Mouse (Mus musculus): ENCODE data around the gene Grid2. TPM values are rescaled to one million over a fixed set of nuclear protein-coding genes. Genes with fewer than 3 reads are reported as not detected.

Grid2 gene
- total and polyA plus RNA-seq, 2 experiments: not detected

DNA sequence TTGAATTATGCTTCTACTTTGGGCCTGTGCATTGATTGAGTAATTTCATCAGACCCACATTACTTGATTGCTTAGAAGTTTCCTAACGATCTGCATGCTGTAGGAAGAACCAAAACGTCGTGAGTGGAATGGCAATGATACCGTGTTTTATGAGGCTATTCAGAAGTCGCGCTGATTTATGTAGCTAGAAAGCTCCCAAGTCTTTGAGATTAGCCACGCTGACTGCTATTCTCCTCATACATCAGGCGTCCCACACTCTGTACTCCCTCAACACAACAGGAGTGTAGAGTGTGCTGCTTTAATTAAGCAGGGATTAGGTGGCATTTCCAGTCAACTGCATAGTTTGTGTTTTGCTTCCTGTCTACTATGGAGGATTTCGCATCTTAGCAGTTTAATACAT lies 4.1 kb downstream of the Grid2 start:
- peaks cover 11% of the 10 kb centered on the region; the same call in 1 of the 2 replicates for H3K27me3 ChIP-seq (ENCODE audit: control insufficient read depth, insufficient read depth, low read length)
- DNase-seq (ENCODE audit: extremely low read depth, low read depth, low spot score): no peak
- no peaks in the 10 kb centered on the region for H3K4me1 ChIP-seq (ENCODE audit: control insufficient read depth, insufficient read depth, low read length)
- H3K27ac ChIP-seq (replicated peaks; ENCODE audit: insufficient read depth, low read depth, low read length): no peak overlapping the region
- no peak for TF ChIP-seq CTCF (IDR thresholded peaks at IDR 0.05; ENCODE audit: low read depth, low read length)
- no peak for TF ChIP-seq POLR2A (IDR thresholded peaks at IDR 0.05; ENCODE audit: extremely low read depth, insufficient read depth, low read length)
- H3K4me3 ChIP-seq (ENCODE audit: insufficient read depth, low read depth, low read length): no peak overlapping the region
- no peaks in the 10 kb centered on the region for H3K36me3 ChIP-seq (ENCODE audit: control insufficient read depth, insufficient read depth, low read length)
- no peak overlapping the region for H3K9ac ChIP-seq (ENCODE audit: low read depth, low read length)
- 74% methylated on average over 9 of the region's 9 CpGs for WGBS
- no peaks in the 10 kb centered on the region for H3K79me2 ChIP-seq (ENCODE audit: control insufficient read depth, insufficient read depth, low read length)

DNA sequence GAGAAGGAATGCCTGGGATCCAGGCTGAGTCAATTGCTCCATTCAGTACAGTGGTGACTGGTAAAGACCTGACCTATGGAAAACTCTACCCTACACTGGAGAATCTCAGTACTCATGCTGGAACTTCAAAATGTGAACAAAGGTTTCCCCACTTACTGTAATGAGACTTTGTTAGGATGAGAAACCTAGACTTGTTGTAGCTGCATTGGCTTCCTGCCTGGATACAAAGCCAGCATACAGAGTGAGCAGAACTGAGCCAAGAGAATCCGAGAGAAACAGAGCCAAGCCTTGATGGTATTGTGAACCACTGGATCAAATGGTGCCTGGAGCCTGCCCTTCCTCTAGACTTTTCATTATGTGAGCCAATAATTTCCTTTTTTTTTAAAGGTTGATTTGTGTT lies 28.7 kb downstream of the Grid2 start:
- 64% methylated on average over 1 of the region's 1 CpGs for WGBS
- TF ChIP-seq POLR2A (IDR thresholded peaks at IDR 0.05; ENCODE audit: extremely low read depth, insufficient read depth, low read length): no peak
- no peak for TF ChIP-seq CTCF (IDR thresholded peaks at IDR 0.05; ENCODE audit: low read depth, low read length)
- no peak overlapping the region for H3K4me3 ChIP-seq (ENCODE audit: insufficient read depth, low read depth, low read length)

DNA sequence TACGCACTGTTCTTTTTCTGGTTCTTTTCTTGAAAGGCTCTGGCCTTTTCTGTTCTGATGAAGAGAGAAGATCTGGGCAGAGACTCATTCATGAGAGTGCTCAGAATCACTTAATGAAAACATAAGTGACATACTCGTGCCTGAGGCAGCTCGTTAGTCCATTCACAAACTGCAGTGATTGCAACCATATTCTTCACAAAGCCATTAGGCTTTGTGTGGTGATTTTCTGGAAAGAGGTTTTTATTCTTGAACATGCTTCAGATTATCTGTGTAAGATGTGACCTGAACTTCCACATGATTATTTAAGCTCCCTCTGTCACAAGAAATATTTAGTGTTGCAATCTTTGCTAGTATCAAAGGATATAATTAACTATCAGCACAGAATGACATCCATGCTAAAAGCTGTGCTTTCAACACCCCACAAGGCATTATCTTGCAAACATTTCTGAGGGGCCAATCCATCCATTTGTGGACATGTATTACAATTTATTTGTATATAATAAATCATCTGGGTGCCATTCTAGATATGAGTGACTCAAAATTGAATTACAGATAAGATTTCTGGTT lies 86.8 kb downstream of the Grid2 start:
- Histone ChIP-seq H3K4me1 (ENCODE audit: control insufficient read depth, insufficient read depth, low read length) (no peaks in the 10 kb centered on the region), H3K9ac (ENCODE audit: low read depth, low read length) (no peak overlapping the region), H3K4me3 (ENCODE audit: insufficient read depth, low read depth, low read length) (no peak overlapping the region), H3K79me2 (ENCODE audit: control insufficient read depth, insufficient read depth, low read length) (no peaks in the 10 kb centered on the region), H3K27me3 (ENCODE audit: control insufficient read depth, insufficient read depth, low read length) (no peaks in the 10 kb centered on the region), H3K27ac (replicated peaks; ENCODE audit: insufficient read depth, low read depth, low read length) (no peak overlapping the region), H3K36me3 (ENCODE audit: control insufficient read depth, insufficient read depth, low read length) (no peaks in the 10 kb centered on the region)
- DNase-seq (ENCODE audit: extremely low read depth, low read depth, low spot score): no peak
- TF ChIP-seq POLR2A (IDR thresholded peaks at IDR 0.05; ENCODE audit: extremely low read depth, insufficient read depth, low read length) (no peak), CTCF (IDR thresholded peaks at IDR 0.05; ENCODE audit: low read depth, low read length) (no peak)
- WGBS: 68% methylated on average over 3 of the region's 3 CpGs

More for the DNA sequence above, 28.7 kb downstream of the Grid2 start:
- Histone ChIP-seq H3K27ac (replicated peaks; ENCODE audit: insufficient read depth, low read depth, low read length) (no peak overlapping the region), H3K27me3 (ENCODE audit: control insufficient read depth, insufficient read depth, low read length) (no peaks in the 10 kb centered on the region), H3K4me1 (ENCODE audit: control insufficient read depth, insufficient read depth, low read length) (no peaks in the 10 kb centered on the region), H3K9ac (ENCODE audit: low read depth, low read length) (no peak overlapping the region), H3K36me3 (ENCODE audit: control insufficient read depth, insufficient read depth, low read length) (no peaks in the 10 kb centered on the region), H3K79me2 (ENCODE audit: control insufficient read depth, insufficient read depth, low read length) (no peaks in the 10 kb centered on the region)
- DNase-seq (ENCODE audit: extremely low read depth, low read depth, low spot score): no peak

DNA sequence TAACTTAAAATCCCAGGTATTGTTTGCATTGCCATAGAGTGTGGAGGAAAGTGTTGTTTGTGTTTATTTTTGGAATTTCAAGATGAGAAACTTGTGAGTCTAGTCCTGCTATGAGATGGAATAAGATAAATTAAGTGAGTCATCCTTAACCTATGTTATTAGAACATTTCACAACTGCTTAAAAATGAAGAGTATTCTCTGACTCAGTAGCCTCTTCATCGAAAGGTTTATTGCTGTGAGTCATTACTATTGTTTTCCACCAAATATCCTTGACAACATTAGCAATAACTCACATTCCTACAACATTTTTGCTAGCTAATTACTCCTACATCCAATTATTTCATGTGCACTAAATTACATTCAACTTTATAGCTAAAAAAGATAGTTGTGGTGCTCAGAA lies 91.3 kb downstream of the Grid2 start:
- Histone ChIP-seq H3K27me3 (ENCODE audit: control insufficient read depth, insufficient read depth, low read length) (no peaks in the 10 kb centered on the region), H3K9ac (ENCODE audit: low read depth, low read length) (no peak overlapping the region), H3K27ac (replicated peaks; ENCODE audit: insufficient read depth, low read depth, low read length) (no peak overlapping the region), H3K4me3 (ENCODE audit: insufficient read depth, low read depth, low read length) (no peak overlapping the region), H3K36me3 (ENCODE audit: control insufficient read depth, insufficient read depth, low read length) (no peaks in the 10 kb centered on the region), H3K79me2 (ENCODE audit: control insufficient read depth, insufficient read depth, low read length) (no peaks in the 10 kb centered on the region), H3K4me1 (ENCODE audit: control insufficient read depth, insufficient read depth, low read length) (no peaks in the 10 kb centered on the region)
- WGBS: 72% methylated on average over 1 of the region's 1 CpGs
- no peak for DNase-seq (ENCODE audit: extremely low read depth, low read depth, low spot score)
- TF ChIP-seq CTCF (IDR thresholded peaks at IDR 0.05; ENCODE audit: low read depth, low read length): no peak
- no peak for TF ChIP-seq POLR2A (IDR thresholded peaks at IDR 0.05; ENCODE audit: extremely low read depth, insufficient read depth, low read length)

DNA sequence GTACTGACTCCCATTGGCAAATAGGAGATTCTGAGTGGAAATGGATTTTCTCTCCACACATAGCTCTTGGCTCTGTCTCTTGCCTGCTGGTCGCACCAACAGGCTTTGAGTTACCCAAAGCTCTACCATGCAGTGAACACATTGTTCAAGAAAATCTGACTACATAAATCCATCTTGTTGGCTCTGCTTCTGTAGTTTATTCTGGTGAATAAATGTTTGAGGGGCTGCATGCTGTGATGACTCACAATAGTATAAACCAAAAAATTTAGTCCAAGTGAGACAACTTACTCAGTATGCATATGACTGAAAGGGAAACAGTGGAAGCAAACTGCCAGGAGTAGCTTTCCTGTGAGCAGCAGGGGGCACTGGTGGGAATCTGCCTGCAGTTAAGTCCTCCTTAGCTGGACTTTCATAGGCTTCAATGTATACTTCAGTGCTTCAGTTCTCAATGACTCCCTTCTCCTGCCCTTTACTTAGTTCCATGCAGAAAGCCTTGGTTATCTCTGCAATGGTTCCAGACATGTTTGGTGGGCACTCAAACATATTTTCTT lies 125.5 kb downstream of the Grid2 start:
- Histone ChIP-seq H3K9ac (ENCODE audit: low read depth, low read length) (no peak overlapping the region), H3K27ac (replicated peaks; ENCODE audit: insufficient read depth, low read depth, low read length) (no peak overlapping the region), H3K36me3 (ENCODE audit: control insufficient read depth, insufficient read depth, low read length) (no peaks in the 10 kb centered on the region), H3K4me3 (ENCODE audit: insufficient read depth, low read depth, low read length) (no peak overlapping the region), H3K4me1 (ENCODE audit: control insufficient read depth, insufficient read depth, low read length) (no peaks in the 10 kb centered on the region), H3K27me3 (ENCODE audit: control insufficient read depth, insufficient read depth, low read length) (no peaks in the 10 kb centered on the region), H3K79me2 (ENCODE audit: control insufficient read depth, insufficient read depth, low read length) (no peaks in the 10 kb centered on the region)
- no peak for DNase-seq (ENCODE audit: extremely low read depth, low read depth, low spot score)
- TF ChIP-seq CTCF (IDR thresholded peaks at IDR 0.05; ENCODE audit: low read depth, low read length) (no peak), POLR2A (IDR thresholded peaks at IDR 0.05; ENCODE audit: extremely low read depth, insufficient read depth, low read length) (no peak)
- 67% methylated on average over 1 of the region's 1 CpGs for WGBS

DNA sequence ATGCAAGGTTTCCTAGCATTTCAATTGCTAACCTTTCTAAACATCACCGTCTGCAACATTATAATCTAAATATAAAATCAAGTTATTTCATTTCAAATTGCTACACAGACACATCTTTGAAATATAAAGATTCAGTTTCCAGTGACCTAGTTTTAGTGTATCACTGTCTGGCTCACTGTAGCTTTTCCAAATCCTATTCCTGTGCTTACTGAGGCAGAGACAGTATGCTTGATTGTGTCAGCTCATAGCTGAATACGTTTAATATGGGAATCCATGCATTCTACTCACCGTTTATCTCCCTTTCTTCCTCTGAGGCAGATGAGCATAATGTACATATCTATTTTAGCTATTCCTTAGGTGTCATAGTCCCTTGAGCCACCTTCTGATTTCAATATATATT lies 146.0 kb downstream of the Grid2 start:
- no peak for DNase-seq (ENCODE audit: extremely low read depth, low read depth, low spot score)
- no peak overlapping the region for H3K9ac ChIP-seq (ENCODE audit: low read depth, low read length)
- no peaks in the 10 kb centered on the region for H3K27me3 ChIP-seq (ENCODE audit: control insufficient read depth, insufficient read depth, low read length)
- no peaks in the 10 kb centered on the region for H3K4me1 ChIP-seq (ENCODE audit: control insufficient read depth, insufficient read depth, low read length)
- no peak for TF ChIP-seq POLR2A (IDR thresholded peaks at IDR 0.05; ENCODE audit: extremely low read depth, insufficient read depth, low read length)
- no peak overlapping the region for H3K4me3 ChIP-seq (ENCODE audit: insufficient read depth, low read depth, low read length)
- no peak overlapping the region for H3K27ac ChIP-seq (replicated peaks; ENCODE audit: insufficient read depth, low read depth, low read length)
- WGBS: 71% methylated on average over 3 of the region's 3 CpGs
- no peaks in the 10 kb centered on the region for H3K36me3 ChIP-seq (ENCODE audit: control insufficient read depth, insufficient read depth, low read length)
- no peaks in the 10 kb centered on the region for H3K79me2 ChIP-seq (ENCODE audit: control insufficient read depth, insufficient read depth, low read length)
